Mouse (Mus musculus): ENCODE data around the gene Rad9b. TPM values are rescaled to one million over a fixed set of nuclear protein-coding genes. Genes with fewer than 3 reads are reported as not detected.

Rad9b gene
- total RNA-seq (2023) = 1 to 10 TPM; 9.9 TPM

DNA sequence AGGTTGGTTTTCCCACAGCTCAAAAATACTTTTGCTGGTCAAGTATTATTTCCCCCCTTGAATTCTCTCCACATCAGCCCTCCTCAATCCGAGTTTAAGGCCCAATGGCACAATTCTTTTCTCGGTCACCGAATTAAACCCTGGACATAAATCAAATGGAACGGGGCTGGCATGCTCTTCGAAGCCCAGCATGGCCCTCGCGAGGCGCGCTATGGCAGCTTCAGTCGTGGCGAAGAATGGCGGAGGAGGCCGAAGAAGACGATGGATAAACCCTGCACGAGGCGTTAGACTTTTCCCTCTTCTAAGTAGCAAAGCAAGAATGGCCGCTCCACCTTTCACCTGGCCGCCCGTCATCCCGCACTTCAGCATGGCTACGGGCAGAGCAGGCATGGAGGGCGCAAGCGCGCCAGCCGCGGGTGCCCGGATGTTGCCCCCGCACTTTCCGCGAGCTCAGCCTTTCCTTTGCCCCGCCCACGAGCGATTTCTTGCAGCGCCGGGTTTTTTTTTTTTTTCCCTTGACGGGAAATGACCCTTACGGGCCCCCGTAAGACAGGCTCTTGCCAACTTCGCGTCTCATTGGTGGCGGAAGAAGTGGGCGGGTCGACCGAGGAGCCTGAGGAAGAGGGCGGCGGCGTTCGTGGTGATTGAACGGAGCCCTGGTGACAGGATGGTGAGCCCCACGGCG, at the start of gene Rad9b, which contains the start of gene Vps29:
Gene Rad9b, minus strand, starts transcription at position 427 of the 685 bp plus-strand sequence.
Gene Vps29, plus strand, starts transcription at position 563 of the 685 bp plus-strand sequence.

DNA sequence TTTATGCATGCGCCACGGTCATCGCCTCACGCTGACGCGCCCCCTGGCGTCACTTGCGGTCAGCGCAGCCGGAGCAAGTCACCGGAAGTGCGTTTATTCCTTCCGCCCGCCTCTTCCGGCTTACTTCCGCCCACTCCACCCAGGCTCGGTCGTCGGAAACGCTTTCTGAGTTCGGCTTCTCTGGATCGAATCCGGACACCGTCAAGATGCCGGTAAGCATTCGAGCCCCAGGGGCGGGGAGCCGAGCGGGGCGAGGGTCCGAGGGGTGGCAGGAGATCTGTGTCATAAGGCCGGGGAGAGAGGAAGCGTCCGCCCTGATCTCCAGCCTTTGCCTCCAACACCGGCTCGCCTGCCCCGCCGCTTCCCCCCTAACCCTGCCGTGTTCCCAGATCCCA, 37.8 kb upstream of the Rad9b start, which contains the start of gene Arpc3:
Gene Arpc3, plus strand, starts transcription at position 93 of the 395 bp plus-strand sequence.

DNA sequence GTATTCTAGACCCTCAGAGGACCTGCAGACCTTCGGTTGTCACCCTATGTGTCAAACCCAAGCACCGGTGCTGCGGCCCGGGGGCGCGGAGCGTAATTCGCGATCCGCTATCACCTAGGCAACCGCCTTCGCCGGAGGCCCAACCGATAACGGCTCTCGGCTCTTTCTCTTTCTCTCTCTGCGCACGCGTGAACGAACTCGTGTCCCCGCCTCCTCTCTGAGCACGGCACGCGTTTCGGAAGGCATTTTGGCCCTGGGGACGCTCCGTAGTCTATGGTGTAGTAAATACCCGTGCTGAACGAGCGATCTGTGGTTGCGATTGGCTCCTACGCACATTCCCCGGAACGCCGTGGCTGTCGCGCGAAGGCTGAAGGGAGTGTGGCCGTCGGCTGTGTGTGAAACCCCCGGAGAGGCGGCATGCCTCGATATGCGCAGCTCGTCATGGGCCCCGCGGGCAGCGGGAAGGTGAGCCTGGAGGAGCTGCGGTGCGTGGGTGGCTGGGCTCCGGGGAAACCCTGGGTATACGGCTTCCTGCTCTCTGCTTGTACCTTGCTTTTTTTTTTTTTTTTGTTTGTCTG, 18.2 kb upstream of the Rad9b start, which contains the start of gene Fam216a:
Gene Fam216a, minus strand, starts transcription at position 173 of the 578 bp plus-strand sequence.

DNA sequence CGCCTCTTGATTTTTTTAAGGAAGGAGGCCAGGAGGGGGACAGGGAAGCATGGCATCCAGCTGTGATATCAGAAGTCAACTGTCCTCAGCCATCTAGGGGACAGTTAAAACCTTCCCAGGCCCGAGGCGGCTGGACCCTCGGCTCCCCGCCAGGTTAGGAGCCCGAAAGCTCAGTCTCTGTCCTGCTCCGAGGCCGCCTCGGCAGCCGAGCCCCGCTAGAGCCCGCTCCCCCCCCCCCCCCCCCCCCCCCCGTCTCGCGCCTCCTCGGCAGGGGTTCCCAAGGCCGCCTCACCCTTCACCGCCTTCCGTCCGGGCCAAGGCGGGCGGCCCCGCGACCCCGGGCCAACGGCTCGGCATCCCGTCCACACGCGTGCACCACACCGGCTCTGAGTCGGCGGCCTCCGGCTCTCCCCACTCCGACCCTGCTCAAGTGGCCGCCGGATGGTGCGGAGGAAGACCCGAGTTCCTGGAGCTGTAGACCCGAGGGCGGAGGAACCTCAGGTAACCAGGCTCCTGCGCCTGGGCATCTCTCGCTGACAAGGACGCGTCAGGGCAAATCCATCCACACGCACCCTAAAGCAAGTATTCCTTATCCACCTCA, 17.7 kb upstream of the Rad9b start, which contains the start of gene Gpn3:
Gene Gpn3, plus strand, starts transcription at position 286 of the 601 bp plus-strand sequence.

DNA sequence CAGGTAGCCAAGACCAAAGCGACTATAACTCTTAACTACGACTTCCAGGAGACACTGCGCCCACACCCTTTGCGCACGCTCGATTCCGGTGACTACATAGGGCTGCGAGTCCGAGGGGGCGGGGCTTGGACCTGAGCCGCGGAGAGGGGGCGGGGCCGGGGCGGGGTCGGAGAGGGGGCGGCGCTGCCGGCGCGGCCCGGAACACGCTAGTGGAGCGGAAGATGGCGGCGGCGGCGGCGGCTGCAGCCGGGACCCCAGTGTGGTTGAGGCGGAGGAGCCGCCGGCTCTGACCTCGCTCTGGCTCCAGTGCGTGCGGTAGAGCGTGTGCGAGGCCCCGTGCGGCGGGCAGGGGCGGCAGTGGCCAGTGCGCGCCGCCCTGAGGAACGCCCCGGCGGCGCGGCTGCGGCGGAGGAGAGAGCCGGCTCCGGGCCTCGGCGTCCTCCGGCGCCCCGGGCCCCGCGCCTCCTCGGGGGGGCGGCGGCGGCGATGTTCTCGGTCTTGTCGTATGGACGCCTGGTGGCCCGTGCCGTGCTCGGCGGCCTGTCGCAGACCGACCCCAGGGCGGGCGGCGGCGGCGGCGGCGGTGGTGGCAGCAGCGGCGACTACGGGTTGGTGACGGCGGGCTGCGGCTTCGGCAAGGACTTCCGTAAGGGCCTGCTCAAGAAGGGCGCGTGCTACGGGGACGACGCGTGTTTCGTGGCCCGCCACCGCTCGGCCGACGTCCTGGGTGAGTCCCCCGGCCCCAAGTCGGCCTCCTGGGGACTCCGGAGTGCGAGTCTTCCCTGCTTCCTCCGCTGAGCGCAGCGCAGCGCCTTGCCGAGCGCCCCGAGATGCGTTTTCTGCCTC, 69.6 kb downstream of the Rad9b start, which contains the start of gene Pptc7:
Gene Pptc7, plus strand, starts transcription at position 183 of the 846 bp plus-strand sequence.

Other genes with a start within 250 kb of the Rad9b start
- gene Ccdc63, start 213.4 kb downstream of the Rad9b start, total RNA-seq (2023) = 1 to 10 TPM in 1 of 2 experiments, under 1 TPM in 1; 0.64 to 1.6 TPM
- gene Ppp1cc, start 196.0 kb downstream of the Rad9b start, total RNA-seq (2023) = 100 to 1,000 TPM; 279 to 317 TPM
- gene Hvcn1, start 147.4 kb downstream of the Rad9b start, total RNA-seq (2023) = 100 to 1,000 TPM; 755 to 828 TPM
- 10 to 100 TPM; 27.1 to 28.1 TPM for gene Tctn1, start 89.8 kb downstream of the Rad9b start, total RNA-seq (2023)
- 10 to 100 TPM; 29.0 to 35.9 TPM for gene Pptc7, start 69.9 kb downstream of the Rad9b start, total RNA-seq (2023)
- 10 to 100 TPM; 56.1 to 62.4 TPM for gene Vps29, start 136 bp upstream of the Rad9b start, total RNA-seq (2023)
- gene Gpn3, start 17.6 kb upstream of the Rad9b start, total RNA-seq (2023) = 10 to 100 TPM; 28.6 to 45.3 TPM
- 10 to 100 TPM in 1 of 2 experiments, 1 to 10 TPM in 1; 9.8 to 10.8 TPM for gene Fam216a, start 18.1 kb upstream of the Rad9b start, total RNA-seq (2023)
- gene Arpc3, start 37.6 kb upstream of the Rad9b start, total RNA-seq (2023) = 100 to 1,000 TPM; 355 to 394 TPM
- 10 to 100 TPM; 37.5 to 39.0 TPM for gene Anapc7, start 67.5 kb upstream of the Rad9b start, total RNA-seq (2023)
- 10 to 100 TPM; 77.5 to 83.6 TPM for gene Atp2a2, start 148.0 kb upstream of the Rad9b start, total RNA-seq (2023)